Mouse (Mus musculus) 3T3-L1 (cell line): Measurements from ENCODE around the gene Ndufa11.

ENCODE experiments used
- DNase-seq: peaks from one replicate; pipeline ENCODE4 v3.0.0-alpha.2; 2015; ENCODE audit warnings: low read depth, low spot score

Ndufa11 gene

GRCm38 (mm10) chr17:56715914-56716654 is 1.5 kb upstream of the Ndufa11 start:
- DNase-seq, result peak; percentile 51

- peak; percentile 99 for DNase-seq
Measured at GRCm38 (mm10) chr17:56716655-56717362, 758 bp upstream of the Ndufa11 start.

- DNase-seq, result peak; percentile 42
Measured at GRCm38 (mm10) chr17:56722441-56722840, 4.9 kb downstream of the Ndufa11 start.

GRCm38 (mm10) chr17:56723419-56724161 is 6.0 kb downstream of the Ndufa11 start:
- DNase-seq, result no peak

GRCm38 (mm10) chr17:56727029-56727649 is 9.6 kb downstream of the Ndufa11 start:
- DNase-seq, result no peak

- DNase-seq, result no peak
Measured at GRCm38 (mm10) chr17:56727659-56728058, 10.1 kb downstream of the Ndufa11 start.

GRCm38 (mm10) chr17:56728117-56728516 is 10.6 kb downstream of the Ndufa11 start:
- no peak for DNase-seq

- no peak for DNase-seq
Measured at GRCm38 (mm10) chr17:56729151-56729550, 11.6 kb downstream of the Ndufa11 start.

GRCm38 (mm10) chr17:56729656-56730055 is 12.1 kb downstream of the Ndufa11 start:
- no peak for DNase-seq

- DNase-seq, result peak; percentile 32
Measured at GRCm38 (mm10) chr17:56736534-56736933, 19.0 kb downstream of the Ndufa11 start.

GRCm38 (mm10) chr17:56738221-56738620 is 20.7 kb downstream of the Ndufa11 start:
- no peak for DNase-seq

GRCm38 (mm10) chr17:56740118-56740787 is 22.7 kb downstream of the Ndufa11 start:
- no peak for DNase-seq

- no peak for DNase-seq
Measured at GRCm38 (mm10) chr17:56740788-56741160, 23.2 kb downstream of the Ndufa11 start.

- no peak for DNase-seq
Measured at GRCm38 (mm10) chr17:56744173-56744572, 26.6 kb downstream of the Ndufa11 start.

GRCm38 (mm10) chr17:56751404-56752072 is 34.0 kb downstream of the Ndufa11 start:
- DNase-seq, result no peak

- no peak for DNase-seq
Measured at GRCm38 (mm10) chr17:56753452-56753851, 35.9 kb downstream of the Ndufa11 start.

GRCm38 (mm10) chr17:56754271-56755185 is 37.0 kb downstream of the Ndufa11 start:
- no peak for DNase-seq

- no peak for DNase-seq
Measured at GRCm38 (mm10) chr17:56756703-56757399, 39.3 kb downstream of the Ndufa11 start.
